Mouse (Mus musculus): ENCODE results near the gene Smc3. TPM values are rescaled to one million over a fixed set of nuclear protein-coding genes. Genes with fewer than 3 reads are reported as not detected.

Gene Smc3
- polyA plus RNA-seq, 1 experiment from 2014 or later, result 45.0 TPM

DNA sequence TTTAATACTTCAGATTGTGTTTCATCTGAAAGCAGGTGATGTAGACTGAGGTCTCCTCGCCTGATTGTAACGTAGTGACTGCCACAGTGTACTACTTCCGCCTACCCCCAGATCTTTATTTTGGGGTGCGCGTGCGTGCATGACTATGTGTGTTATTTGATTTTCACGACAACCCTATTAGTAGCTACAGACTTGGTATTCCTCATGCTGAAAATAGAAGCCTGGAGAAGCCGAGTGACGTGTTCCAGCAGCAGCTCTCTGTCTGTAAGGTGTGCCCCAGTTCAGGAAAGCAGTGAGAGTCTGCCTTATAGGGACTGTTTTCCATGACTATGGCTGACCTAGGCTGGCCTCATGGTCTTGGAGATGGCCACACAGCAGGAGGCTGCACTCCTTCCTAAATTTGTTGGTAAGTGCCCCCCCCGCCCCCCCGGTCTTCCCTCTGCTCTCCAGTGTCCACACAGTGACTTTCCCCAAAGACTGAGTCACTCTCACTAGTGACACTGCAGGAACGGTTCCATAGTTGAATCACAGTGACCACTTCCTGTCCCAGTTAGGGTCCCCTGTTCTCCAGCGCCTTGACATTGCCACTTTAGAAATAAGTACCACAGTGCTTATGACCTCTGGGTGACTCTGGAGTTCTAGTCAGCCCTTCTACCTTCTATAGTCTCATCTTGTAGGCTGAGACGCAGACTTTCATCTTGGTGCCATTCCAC, 34.5 kb upstream of the Smc3 start:
- DNase-seq (no peak), ATAC-seq (ENCODE audit: low read depth) (no peak)
- no peak overlapping the region for H3K4me3 ChIP-seq (replicated peaks)
- H3K9me3 ChIP-seq (replicated peaks), result no peaks in the 10 kb centered on the region
- no peaks in the 10 kb centered on the region for H3K27me3 ChIP-seq
- no peak overlapping the region for H3K9ac ChIP-seq
- 66% methylated on average over 14 of the region's 14 CpGs for WGBS (ENCODE audit: insufficient replicate concordance)
- H3K27ac ChIP-seq, result no peak overlapping the region
- H3K4me2 ChIP-seq, result no peak overlapping the region
- H3K4me1 ChIP-seq (replicated peaks), result peaks cover 6% of the 10 kb centered on the region; the same call in 1 of the 2 replicates
- H3K36me3 ChIP-seq, result no peaks in the 10 kb centered on the region

DNA sequence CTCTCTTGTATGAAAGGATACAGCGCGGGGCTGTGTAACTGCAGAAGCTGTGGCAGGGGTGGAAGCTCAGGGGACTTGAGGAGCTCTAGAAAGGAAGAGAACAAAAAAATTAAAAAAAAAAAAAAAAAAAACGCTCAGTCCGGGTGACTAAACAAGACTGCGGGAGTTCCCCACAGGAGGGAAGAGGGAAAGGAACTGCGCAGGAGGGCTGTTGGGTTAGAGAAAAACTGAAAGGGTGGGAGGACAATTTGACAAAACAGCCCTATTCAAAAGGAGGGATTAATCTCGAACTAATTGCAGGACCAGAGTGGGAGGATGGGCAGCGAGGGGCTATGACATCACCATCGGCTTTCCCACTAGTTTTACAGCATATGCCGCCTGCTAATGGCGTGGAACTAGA, 32.3 kb upstream of the Smc3 start:
- WGBS (ENCODE audit: insufficient replicate concordance), result 39% methylated on average over 11 of the region's 11 CpGs
- DNase-seq, result no peak
- H3K9ac ChIP-seq, result no peak overlapping the region

GRCm38 (mm10) chr19:53568553-53568952, 31.6 kb upstream of the Smc3 start:
- Histone ChIP-seq H3K9ac (no peak overlapping the region), H3K9me3 (replicated peaks) (no peaks in the 10 kb centered on the region), H3K4me3 (replicated peaks) (no peak overlapping the region), H3K27me3 (no peaks in the 10 kb centered on the region), H3K4me1 (replicated peaks) (peaks cover 19% of the 10 kb centered on the region), H3K4me2 (no peak overlapping the region), H3K36me3 (no peaks in the 10 kb centered on the region), H3K27ac (no peak overlapping the region)
- DNase-seq (no peak), ATAC-seq (ENCODE audit: low read depth) (no peak)
- 57% methylated on average over 3 of the region's 3 CpGs for WGBS (ENCODE audit: insufficient replicate concordance)

More for the DNA sequence above, 32.3 kb upstream of the Smc3 start:
- H3K9me3 ChIP-seq (replicated peaks), result no peaks in the 10 kb centered on the region
- H3K4me2 ChIP-seq, result no peak overlapping the region
- no peak overlapping the region for H3K27ac ChIP-seq
- no peaks in the 10 kb centered on the region for H3K27me3 ChIP-seq
- peaks cover 19% of the 10 kb centered on the region for H3K4me1 ChIP-seq (replicated peaks)
- no peaks in the 10 kb centered on the region for H3K36me3 ChIP-seq
- no peak for ATAC-seq (ENCODE audit: low read depth)
- no peak overlapping the region for H3K4me3 ChIP-seq (replicated peaks)

DNA sequence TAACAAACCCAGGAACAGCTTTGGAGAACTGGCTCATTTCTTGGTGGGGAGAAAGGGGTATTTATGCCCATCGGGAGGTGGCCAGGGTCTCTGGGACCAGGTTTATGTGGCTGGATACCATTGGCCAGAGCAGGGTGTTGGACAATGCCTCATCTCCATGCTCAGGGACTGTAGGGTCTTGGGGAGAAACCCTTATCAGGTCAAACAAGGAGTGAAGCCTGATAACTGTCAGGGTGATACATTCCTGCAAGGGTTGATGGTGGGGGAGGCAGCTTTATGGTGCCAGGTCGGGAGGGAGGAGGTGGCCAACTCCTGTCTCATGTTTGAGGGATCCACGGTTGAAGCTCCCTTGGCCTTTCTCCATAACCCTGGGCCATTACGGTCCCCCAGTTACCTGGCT, 29.1 kb upstream of the Smc3 start:
- Histone ChIP-seq H3K4me1 (replicated peaks) (peaks cover 19% of the 10 kb centered on the region), H3K9me3 (replicated peaks) (no peaks in the 10 kb centered on the region), H3K27me3 (no peaks in the 10 kb centered on the region), H3K4me3 (replicated peaks) (no peak overlapping the region), H3K27ac (no peak overlapping the region), H3K4me2 (no peak overlapping the region), H3K36me3 (no peaks in the 10 kb centered on the region), H3K9ac (no peak overlapping the region)
- ATAC-seq (ENCODE audit: low read depth) (no peak), DNase-seq (no peak)
- 53% methylated on average over 4 of the region's 4 CpGs for WGBS (ENCODE audit: insufficient replicate concordance)

- Histone ChIP-seq H3K4me3 (replicated peaks) (no peak overlapping the region), H3K27me3 (no peaks in the 10 kb centered on the region), H3K9me3 (replicated peaks) (no peaks in the 10 kb centered on the region), H3K9ac (no peak overlapping the region), H3K4me2 (no peak overlapping the region), H3K36me3 (no peaks in the 10 kb centered on the region), H3K27ac (no peak overlapping the region), H3K4me1 (replicated peaks) (peaks cover 19% of the 10 kb centered on the region)
- ATAC-seq (ENCODE audit: low read depth) (no peak), DNase-seq (no peak)
- 39% methylated on average over 18 of the region's 18 CpGs for WGBS (ENCODE audit: insufficient replicate concordance)
These were observed 28.4 kb upstream of the Smc3 start for GRCm38 (mm10) chr19:53571501-53572428.

DNA sequence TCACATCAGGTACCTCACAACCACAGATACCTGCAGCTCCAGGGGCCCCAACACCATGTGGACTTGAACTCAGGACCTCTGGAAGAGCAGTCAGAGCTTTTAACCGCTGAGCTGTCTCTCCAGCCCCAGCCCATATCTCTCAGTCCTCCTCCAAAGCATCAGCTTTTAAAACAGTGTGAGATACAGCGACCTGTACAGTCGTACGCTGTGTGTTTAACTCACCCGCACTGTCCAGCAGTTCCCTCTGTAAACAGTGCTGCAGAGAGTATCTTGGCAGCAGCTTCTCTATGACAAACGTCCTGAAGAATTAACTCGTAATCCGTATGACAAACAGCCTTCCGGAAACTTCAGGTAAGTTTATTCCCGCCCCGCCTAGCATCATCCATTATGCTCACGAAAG, 27.6 kb upstream of the Smc3 start:
- Histone ChIP-seq H3K36me3 (no peaks in the 10 kb centered on the region), H3K9ac (no peak overlapping the region), H3K27me3 (no peaks in the 10 kb centered on the region), H3K9me3 (replicated peaks) (no peaks in the 10 kb centered on the region), H3K27ac (no peak overlapping the region), H3K4me3 (replicated peaks) (no peak overlapping the region), H3K4me2 (no peak overlapping the region), H3K4me1 (replicated peaks) (peaks cover 22% of the 10 kb centered on the region)
- no peak for DNase-seq
- no peak for ATAC-seq (ENCODE audit: low read depth)
- 74% methylated on average over 12 of the region's 12 CpGs for WGBS (ENCODE audit: insufficient replicate concordance)

DNA sequence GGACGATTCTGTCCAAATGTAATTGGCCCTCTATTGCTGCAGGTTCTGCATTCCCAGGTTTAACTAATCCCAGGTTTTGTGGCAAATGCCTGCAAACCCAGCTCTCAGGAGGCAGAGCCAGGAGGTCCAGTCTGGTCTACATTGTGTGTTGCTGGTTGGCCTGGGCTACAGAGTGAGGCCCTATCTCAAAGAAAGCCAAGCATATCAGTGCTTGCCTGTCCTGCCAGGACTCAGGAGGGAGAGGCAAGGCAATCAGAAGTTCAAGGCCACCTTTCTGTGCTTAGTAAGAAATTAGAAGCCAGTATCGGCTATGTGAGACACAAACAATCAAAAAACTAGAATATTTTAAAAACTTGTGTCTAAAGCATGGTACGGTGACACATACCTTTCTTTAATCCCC, 27.0 kb upstream of the Smc3 start:
- ATAC-seq (ENCODE audit: low read depth), result no peak
- Histone ChIP-seq H3K4me3 (replicated peaks) (no peak overlapping the region), H3K9ac (no peak overlapping the region), H3K27ac (no peak overlapping the region), H3K27me3 (no peaks in the 10 kb centered on the region), H3K4me1 (replicated peaks) (peaks cover 22% of the 10 kb centered on the region), H3K4me2 (no peak overlapping the region), H3K9me3 (replicated peaks) (no peaks in the 10 kb centered on the region), H3K36me3 (no peaks in the 10 kb centered on the region)
- WGBS (ENCODE audit: insufficient replicate concordance), result 74% methylated on average over 3 of the region's 3 CpGs
- no peak for DNase-seq

- H3K9me3 ChIP-seq (replicated peaks), result no peaks in the 10 kb centered on the region
- WGBS (ENCODE audit: insufficient replicate concordance), result 61% methylated on average over 8 of the region's 8 CpGs
- H3K36me3 ChIP-seq, result no peaks in the 10 kb centered on the region
- peaks cover 22% of the 10 kb centered on the region for H3K4me1 ChIP-seq (replicated peaks)
- DNase-seq, result no peak
- no peak overlapping the region for H3K4me2 ChIP-seq
- no peaks in the 10 kb centered on the region for H3K27me3 ChIP-seq
- H3K9ac ChIP-seq, result no peak overlapping the region
- H3K27ac ChIP-seq, result no peak overlapping the region
- no peak overlapping the region for H3K4me3 ChIP-seq (replicated peaks)
- no peak for ATAC-seq (ENCODE audit: low read depth)
These were observed 26.1 kb upstream of the Smc3 start for GRCm38 (mm10) chr19:53574131-53574530.

GRCm38 (mm10) chr19:53574546-53574945, 25.7 kb upstream of the Smc3 start:
- ATAC-seq (ENCODE audit: low read depth) (no peak), DNase-seq (no peak)
- Histone ChIP-seq H3K27ac (no peak overlapping the region), H3K9me3 (replicated peaks) (no peaks in the 10 kb centered on the region), H3K4me1 (replicated peaks) (peaks cover 22% of the 10 kb centered on the region), H3K27me3 (no peaks in the 10 kb centered on the region), H3K4me3 (replicated peaks) (no peak overlapping the region), H3K36me3 (no peaks in the 10 kb centered on the region), H3K4me2 (no peak overlapping the region), H3K9ac (no peak overlapping the region)
- WGBS (ENCODE audit: insufficient replicate concordance), result 68% methylated on average over 7 of the region's 7 CpGs

- H3K4me1 ChIP-seq (replicated peaks), result peaks cover 22% of the 10 kb centered on the region
- H3K9ac ChIP-seq, result no peak overlapping the region
- ATAC-seq (ENCODE audit: low read depth) (no peak), DNase-seq (no peak)
- 41% methylated on average over 4 of the region's 4 CpGs for WGBS (ENCODE audit: insufficient replicate concordance)
- no peaks in the 10 kb centered on the region for H3K27me3 ChIP-seq
- H3K4me3 ChIP-seq (replicated peaks), result no peak overlapping the region
- no peaks in the 10 kb centered on the region for H3K36me3 ChIP-seq
- no peaks in the 10 kb centered on the region for H3K9me3 ChIP-seq (replicated peaks)
- no peak overlapping the region for H3K4me2 ChIP-seq
- no peak overlapping the region for H3K27ac ChIP-seq
These were observed 24.7 kb upstream of the Smc3 start for GRCm38 (mm10) chr19:53575296-53576010.

- no peaks in the 10 kb centered on the region for H3K36me3 ChIP-seq
- H3K9me3 ChIP-seq (replicated peaks), result no peaks in the 10 kb centered on the region
- 71% methylated on average over 7 of the region's 7 CpGs for WGBS (ENCODE audit: insufficient replicate concordance)
- no peak overlapping the region for H3K27ac ChIP-seq
- H3K4me1 ChIP-seq (replicated peaks), result peaks cover 19% of the 10 kb centered on the region
- DNase-seq (no peak), ATAC-seq (ENCODE audit: low read depth) (no peak)
- no peak overlapping the region for H3K4me3 ChIP-seq (replicated peaks)
- no peak overlapping the region for H3K4me2 ChIP-seq
- H3K9ac ChIP-seq, result no peak overlapping the region
- H3K27me3 ChIP-seq, result no peaks in the 10 kb centered on the region
These were observed 24.1 kb upstream of the Smc3 start for GRCm38 (mm10) chr19:53576061-53576460.
